Mouse (Mus musculus): ENCODE data around the gene Lamc1.
"Not testable (repeated sequence)": the region's sequence is repeated elsewhere in the genome, so short reads cannot be mapped to it uniquely, and the experiment has no call there.

Lamc1 gene

GRCm38 (mm10) chr1:153331796-153332443, 666 bp downstream of the Lamc1 start:
- DNase-seq (ENCODE audit: low spot score in 2 of 2) = peak; percentile 52 to 63

- no peak for DNase-seq (ENCODE audit: low spot score in 2 of 2)
Observed at GRCm38 (mm10) chr1:153331206-153331605, 1.4 kb downstream of the Lamc1 start.

GRCm38 (mm10) chr1:153329306-153329705, 3.3 kb downstream of the Lamc1 start:
- no peak for DNase-seq (ENCODE audit: low spot score in 2 of 2)

GRCm38 (mm10) chr1:153327063-153327462, 5.5 kb downstream of the Lamc1 start:
- DNase-seq (ENCODE audit: low spot score in 2 of 2) = no peak

GRCm38 (mm10) chr1:153326226-153326625, 6.4 kb downstream of the Lamc1 start:
- no peak for DNase-seq (ENCODE audit: low spot score in 2 of 2)

- DNase-seq (ENCODE audit: low spot score in 2 of 2) = no peak
Observed at GRCm38 (mm10) chr1:153321404-153321803, 11.2 kb downstream of the Lamc1 start.

GRCm38 (mm10) chr1:153320554-153321147, 11.9 kb downstream of the Lamc1 start:
- no peak for DNase-seq (ENCODE audit: low spot score in 2 of 2)

- no peak for DNase-seq (ENCODE audit: low spot score in 2 of 2)
Observed at GRCm38 (mm10) chr1:153320121-153320520, 12.5 kb downstream of the Lamc1 start.

- no peak for DNase-seq (ENCODE audit: low spot score in 2 of 2)
Observed at GRCm38 (mm10) chr1:153318741-153319140, 13.8 kb downstream of the Lamc1 start.

GRCm38 (mm10) chr1:153318287-153318686, 14.3 kb downstream of the Lamc1 start:
- DNase-seq (ENCODE audit: low spot score in 2 of 2) = no peak

GRCm38 (mm10) chr1:153317486-153318260, 14.9 kb downstream of the Lamc1 start:
- peak in 1 of 2 experiments; percentile 51 for DNase-seq (ENCODE audit: low spot score in 2 of 2)

- no peak for DNase-seq (ENCODE audit: low spot score in 2 of 2)
Observed at GRCm38 (mm10) chr1:153316956-153317355, 15.6 kb downstream of the Lamc1 start.

- no peak for DNase-seq (ENCODE audit: low spot score in 2 of 2)
Observed at GRCm38 (mm10) chr1:153316286-153316685, 16.3 kb downstream of the Lamc1 start.

GRCm38 (mm10) chr1:153315121-153315520, 17.5 kb downstream of the Lamc1 start:
- DNase-seq (ENCODE audit: low spot score in 2 of 2) = no peak

- DNase-seq (ENCODE audit: low spot score in 2 of 2) = no peak
Observed at GRCm38 (mm10) chr1:153312992-153313391, 19.6 kb downstream of the Lamc1 start.

GRCm38 (mm10) chr1:153310190-153310589, 22.4 kb downstream of the Lamc1 start:
- DNase-seq (ENCODE audit: low spot score in 2 of 2) = no peak

- no peak for DNase-seq (ENCODE audit: low spot score in 2 of 2)
Observed at GRCm38 (mm10) chr1:153309310-153309709, 23.3 kb downstream of the Lamc1 start.

GRCm38 (mm10) chr1:153308915-153309296, 23.7 kb downstream of the Lamc1 start:
- DNase-seq (ENCODE audit: low spot score in 2 of 2) = peak in 1 of 2 experiments; percentile 77

- DNase-seq (ENCODE audit: low spot score in 2 of 2) = peak in 1 of 2 experiments; percentile 50
Observed at GRCm38 (mm10) chr1:153308179-153308914, 24.2 kb downstream of the Lamc1 start.

- DNase-seq (ENCODE audit: low spot score in 2 of 2) = no peak
Observed at GRCm38 (mm10) chr1:153307509-153308178, 24.9 kb downstream of the Lamc1 start.

GRCm38 (mm10) chr1:153305728-153306127, 26.9 kb downstream of the Lamc1 start:
- not testable (repeated sequence) for DNase-seq (ENCODE audit: low spot score in 2 of 2)
